Mouse (Mus musculus) brain, embryonic 18.5 days (tissue): Measurements from ENCODE around the gene Mars2.

Source experiments
- DNase-seq: peaks from one replicate; pipeline ENCODE4 v3.0.0-alpha.2; 2012; ENCODE audit warnings: low read depth, low spot score

The Mars2 gene

DNA sequence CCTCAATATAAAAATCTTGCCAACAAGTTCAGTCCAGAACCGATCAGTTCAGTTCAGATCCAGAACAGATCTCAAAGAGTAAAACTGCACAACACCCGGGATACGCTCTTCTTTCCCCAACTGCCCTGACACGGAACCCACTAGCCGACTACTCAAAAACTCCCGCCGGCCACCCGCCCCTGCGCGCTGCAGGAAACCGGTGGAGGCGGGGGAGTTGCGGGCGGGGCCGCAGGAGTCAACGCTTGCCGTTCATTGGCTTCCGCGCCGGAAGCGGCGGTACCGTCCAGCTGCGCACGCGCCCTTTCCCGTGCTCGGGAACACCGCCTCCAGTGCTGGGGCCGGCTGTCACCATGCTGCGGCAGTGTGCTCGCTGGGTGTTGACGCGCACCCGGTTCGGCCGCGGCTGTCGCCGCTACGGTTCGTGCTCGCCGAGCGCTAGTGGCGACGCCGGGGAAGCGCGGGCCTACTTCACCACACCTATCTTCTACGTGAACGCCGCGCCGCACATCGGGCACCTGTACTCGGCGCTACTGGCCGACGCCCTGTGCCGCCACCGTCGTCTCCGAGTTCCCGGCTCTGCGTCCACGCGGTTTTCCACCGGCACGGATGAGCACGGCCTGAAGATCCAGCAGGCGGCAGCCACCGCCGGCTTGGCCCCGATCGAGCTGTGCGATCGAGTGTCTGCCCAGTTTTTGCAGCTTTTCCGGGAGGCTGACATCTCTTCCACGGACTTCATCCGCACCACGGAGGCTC is at the start of gene Mars2:
Gene Mars2, plus strand, starts transcription at position 288 of the 753 bp plus-strand sequence.
- DNase-seq, result peak; percentile 87

- DNase-seq, result no peak
Observed at GRCm38 (mm10) chr1:55192015-55192414, 45.0 kb upstream of the Mars2 start.

- no peak for DNase-seq
Observed at GRCm38 (mm10) chr1:55192824-55193223, 44.2 kb upstream of the Mars2 start.

DNA sequence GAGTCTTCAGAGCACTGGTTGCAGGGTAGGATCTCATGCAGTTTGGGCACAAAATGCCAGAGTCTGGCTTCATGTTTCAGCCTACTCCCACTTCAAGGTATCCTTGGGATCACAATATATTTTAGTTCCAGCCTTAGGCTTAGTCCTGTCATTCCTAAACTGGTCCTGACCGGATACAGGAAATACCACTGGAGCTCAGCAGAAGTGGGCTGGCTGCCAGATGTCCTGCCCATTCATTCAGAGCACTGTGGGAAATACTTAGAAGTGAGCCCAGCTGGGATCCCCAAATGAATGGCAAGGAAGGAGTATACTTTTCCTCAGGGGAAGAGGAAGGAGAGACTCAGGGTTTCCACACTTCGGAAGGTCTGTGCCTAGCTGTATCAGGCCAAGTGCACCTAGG is 43.7 kb upstream of the Mars2 start:
- DNase-seq, result no peak

- DNase-seq, result no peak
Observed at GRCm38 (mm10) chr1:55194064-55194915, 42.7 kb upstream of the Mars2 start.

- DNase-seq, result no peak
Observed at GRCm38 (mm10) chr1:55195021-55195420, 42.0 kb upstream of the Mars2 start.

GRCm38 (mm10) chr1:55196327-55197003 is 40.5 kb upstream of the Mars2 start:
- DNase-seq, result no peak

- no peak for DNase-seq
Observed at GRCm38 (mm10) chr1:55198719-55199118, 38.3 kb upstream of the Mars2 start.

GRCm38 (mm10) chr1:55201850-55202752 is 34.9 kb upstream of the Mars2 start:
- no peak for DNase-seq

DNA sequence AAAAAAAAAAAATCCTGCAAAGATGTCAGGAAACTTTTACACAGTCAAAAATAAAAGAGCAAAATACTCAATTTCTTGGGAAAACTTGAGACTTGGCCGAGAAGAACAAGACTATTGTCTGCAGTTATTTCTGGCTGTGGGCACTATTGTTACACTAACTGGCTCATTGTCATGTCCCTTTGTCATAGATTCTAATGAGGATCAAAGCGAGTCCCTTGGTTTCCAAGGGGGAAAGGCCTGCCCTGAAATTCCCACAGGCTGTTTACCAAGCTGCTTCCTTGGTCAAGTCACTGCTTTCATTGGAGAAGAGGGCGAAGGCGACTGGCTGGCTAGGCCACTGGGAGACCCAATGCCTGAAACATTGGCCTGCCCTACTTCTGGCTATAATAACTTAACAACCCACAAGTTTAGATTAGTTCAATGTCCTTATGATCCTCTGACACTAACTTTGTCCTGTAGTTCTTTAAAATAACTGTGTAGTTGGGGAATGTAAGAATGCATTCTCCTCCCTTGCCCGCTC is 31.1 kb upstream of the Mars2 start:
- DNase-seq, result no peak

- no peak for DNase-seq
Observed at GRCm38 (mm10) chr1:55207561-55207960, 29.4 kb upstream of the Mars2 start.

DNA sequence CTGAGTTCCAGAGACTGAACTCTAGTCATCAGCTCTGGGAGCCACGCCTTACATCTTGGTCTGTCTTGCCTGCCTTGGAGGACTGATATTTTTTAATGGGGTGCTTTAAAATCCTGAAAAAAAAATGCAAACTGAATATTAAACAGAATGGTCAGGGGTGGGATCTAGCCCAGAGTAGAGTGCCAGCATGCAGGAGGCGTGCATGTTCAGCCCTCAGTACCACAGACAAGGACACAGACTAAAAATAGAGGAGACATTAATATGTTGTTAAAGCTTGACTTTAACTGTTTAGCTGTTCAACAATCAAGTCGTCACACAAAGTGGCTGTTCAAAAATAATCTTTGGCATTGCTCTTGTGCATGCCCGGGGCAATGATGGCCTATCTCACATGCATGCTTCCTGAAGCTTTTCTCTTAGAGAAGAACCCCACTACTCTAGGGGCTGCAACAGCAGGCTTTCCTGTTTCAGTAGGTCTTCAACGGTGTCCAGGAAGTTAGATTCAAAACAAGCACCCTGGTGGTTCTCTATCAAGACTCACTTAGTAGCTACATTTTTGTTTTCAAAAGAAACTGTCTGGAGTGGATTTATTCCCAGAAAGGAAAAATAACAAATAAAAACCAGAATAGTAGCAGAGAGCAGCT is 28.4 kb upstream of the Mars2 start:
- DNase-seq, result no peak

- DNase-seq, result no peak
Observed at GRCm38 (mm10) chr1:55210202-55210965, 26.6 kb upstream of the Mars2 start.

DNA sequence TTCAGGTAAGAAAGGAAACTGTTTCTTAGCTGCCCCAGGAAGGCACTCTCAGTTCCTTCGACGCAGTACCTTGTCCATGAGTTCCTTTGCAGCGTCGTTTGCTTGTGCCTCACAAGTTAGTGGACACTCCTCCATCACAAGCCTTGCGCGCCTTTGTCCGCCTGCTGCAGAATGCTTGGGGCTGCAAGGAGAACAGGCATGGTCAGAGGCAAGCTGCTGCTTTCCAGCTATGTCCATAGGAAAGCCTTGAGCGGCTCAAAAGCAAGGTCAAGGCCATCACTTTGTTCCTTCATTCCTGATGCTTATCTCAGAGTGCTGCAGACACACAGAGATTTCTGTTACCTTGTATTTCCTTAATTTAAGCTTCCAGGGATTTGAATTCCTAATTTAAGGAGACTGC is 25.9 kb upstream of the Mars2 start:
- no peak for DNase-seq

GRCm38 (mm10) chr1:55212771-55213170 is 24.2 kb upstream of the Mars2 start:
- DNase-seq, result no peak

GRCm38 (mm10) chr1:55213475-55213874 is 23.5 kb upstream of the Mars2 start:
- no peak for DNase-seq

DNA sequence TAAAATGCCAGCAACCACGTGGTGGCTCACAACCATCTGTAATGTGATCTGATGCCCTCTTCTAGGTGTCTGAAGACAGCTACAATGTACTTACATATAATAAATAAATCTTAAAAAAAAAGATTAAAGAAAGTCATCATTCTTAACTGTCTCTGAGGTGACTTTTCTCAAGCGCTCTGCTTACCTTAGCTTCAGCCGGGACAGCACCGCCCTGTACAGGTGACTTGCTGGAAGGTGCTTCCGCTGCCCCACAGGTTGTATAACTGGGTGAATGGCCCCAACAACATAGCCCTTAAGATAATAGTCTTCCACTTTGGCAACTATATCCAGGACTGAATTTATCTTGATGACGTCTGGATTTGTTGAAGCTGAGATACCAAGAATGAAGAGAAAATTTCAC is 23.0 kb upstream of the Mars2 start:
- no peak for DNase-seq

DNA sequence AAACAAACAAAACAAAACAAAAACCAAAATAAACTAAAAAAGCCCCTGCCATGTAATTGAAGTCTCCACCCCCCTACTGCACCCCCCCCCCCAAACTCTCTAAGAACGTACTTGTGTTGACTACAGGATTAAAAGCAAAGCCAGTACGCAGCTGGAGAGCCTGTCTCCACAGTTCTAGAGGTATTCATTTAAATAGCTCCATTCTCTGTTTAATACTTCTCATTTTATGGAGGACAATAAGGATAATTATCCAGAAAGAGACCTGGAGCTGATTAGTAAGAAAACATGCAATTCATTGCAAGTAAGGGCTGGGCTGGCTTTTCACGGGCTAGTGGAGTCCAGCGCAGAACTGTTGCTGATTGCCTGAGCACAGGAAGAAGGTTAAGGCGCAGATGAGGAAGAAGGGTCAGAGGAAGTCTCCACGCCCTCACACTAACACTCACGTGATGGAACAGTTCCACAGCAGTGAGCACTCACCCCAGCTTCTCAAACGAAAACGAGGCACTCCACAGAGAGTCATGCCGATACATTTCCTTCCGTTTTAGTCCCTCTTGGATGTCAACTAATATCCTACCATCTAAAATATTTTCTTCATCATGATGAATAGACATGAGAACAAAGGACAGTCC is 21.7 kb upstream of the Mars2 start:
- DNase-seq, result no peak

DNA sequence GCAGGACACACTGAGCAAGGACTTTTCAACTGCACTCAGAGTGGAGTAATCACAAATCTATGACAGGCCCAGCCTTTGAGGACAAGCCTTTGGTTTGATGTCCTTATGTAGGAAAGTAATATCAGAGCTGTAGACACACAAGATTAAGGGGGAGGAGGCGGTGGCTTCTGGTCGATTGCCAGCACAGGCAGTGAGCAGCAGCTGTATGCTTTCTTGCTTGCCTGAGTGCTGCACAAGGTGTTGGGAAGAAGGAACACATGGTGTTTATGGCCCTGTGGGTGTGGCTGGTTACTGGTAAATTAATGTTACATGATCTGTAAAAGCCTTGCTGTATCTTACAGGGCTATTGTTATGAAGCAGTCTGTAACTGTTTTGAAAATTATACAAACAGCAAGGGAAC is 19.8 kb upstream of the Mars2 start:
- no peak for DNase-seq
